Mouse (Mus musculus): Measurements from ENCODE around the gene Hmcn1. TPM values are rescaled to one million over a fixed set of nuclear protein-coding genes. Genes with fewer than 3 reads are reported as not detected.
A peak's percentile ranks its signal among the peaks of the same experiment; 100 is the strongest.

Hmcn1 gene
- polyA plus RNA-seq, 1 experiment = 5.3 TPM

- no peaks in the 10 kb centered on the region for H3K4me1 ChIP-seq (ENCODE audit: control insufficient read depth, insufficient read depth, low read length)
- no peak overlapping the region for H3K27ac ChIP-seq (ENCODE audit: insufficient read depth, low read length)
- H3K27me3 ChIP-seq (ENCODE audit: control insufficient read depth, insufficient read depth, low read length) = no peaks in the 10 kb centered on the region
- DNase-seq = no peak
- no peak for TF ChIP-seq CTCF (IDR thresholded peaks at IDR 0.05; ENCODE audit: borderline replicate concordance, insufficient read depth, low read depth, low read length)
- no peak overlapping the region for H3K4me3 ChIP-seq (replicated peaks; ENCODE audit: insufficient read depth, low read depth, low read length)
- 82% methylated on average over 8 of the region's 8 CpGs for WGBS
These were observed 419.8 kb downstream of the Hmcn1 start for GRCm38 (mm10) chr1:150573407-150573806.

GRCm38 (mm10) chr1:150570562-150571156 is 422.6 kb downstream of the Hmcn1 start:
- WGBS = 9% methylated on average over 4 of the region's 4 CpGs
- H3K27ac ChIP-seq (ENCODE audit: insufficient read depth, low read length) = no peak overlapping the region

GRCm38 (mm10) chr1:150569820-150570543 is 423.3 kb downstream of the Hmcn1 start:
- Histone ChIP-seq H3K27me3 (ENCODE audit: control insufficient read depth, insufficient read depth, low read length) (no peaks in the 10 kb centered on the region), H3K4me3 (replicated peaks; ENCODE audit: insufficient read depth, low read depth, low read length) (no peak overlapping the region), H3K4me1 (ENCODE audit: control insufficient read depth, insufficient read depth, low read length) (no peaks in the 10 kb centered on the region), H3K27ac (ENCODE audit: insufficient read depth, low read length) (no peak overlapping the region)
- no peak for DNase-seq
- 48% methylated on average over 5 of the region's 5 CpGs for WGBS
- TF ChIP-seq CTCF (IDR thresholded peaks at IDR 0.05; ENCODE audit: borderline replicate concordance, insufficient read depth, low read depth, low read length) = no peak
- no peak for TF ChIP-seq POLR2A (IDR thresholded peaks at IDR 0.05; ENCODE audit: borderline replicate concordance, insufficient read depth, low read length)

More at GRCm38 (mm10) chr1:150570562-150571156, 422.6 kb downstream of the Hmcn1 start:
- peak in 1 of 2 experiments; percentile 3 for DNase-seq
- Histone ChIP-seq H3K4me3 (replicated peaks; ENCODE audit: insufficient read depth, low read depth, low read length) (no peak overlapping the region), H3K4me1 (ENCODE audit: control insufficient read depth, insufficient read depth, low read length) (no peaks in the 10 kb centered on the region), H3K27me3 (ENCODE audit: control insufficient read depth, insufficient read depth, low read length) (no peaks in the 10 kb centered on the region)
- TF ChIP-seq POLR2A (IDR thresholded peaks at IDR 0.05; ENCODE audit: borderline replicate concordance, insufficient read depth, low read length) = no peak

- no peaks in the 10 kb centered on the region for H3K4me1 ChIP-seq (ENCODE audit: control insufficient read depth, insufficient read depth, low read length)
- TF ChIP-seq CTCF (IDR thresholded peaks at IDR 0.05; ENCODE audit: borderline replicate concordance, insufficient read depth, low read depth, low read length) (no peak), POLR2A (IDR thresholded peaks at IDR 0.05; ENCODE audit: borderline replicate concordance, insufficient read depth, low read length) (no peak)
- DNase-seq = no peak
- H3K27ac ChIP-seq (ENCODE audit: insufficient read depth, low read length) = no peak overlapping the region
- 77% methylated on average over 4 of the region's 4 CpGs for WGBS
- no peaks in the 10 kb centered on the region for H3K27me3 ChIP-seq (ENCODE audit: control insufficient read depth, insufficient read depth, low read length)
- H3K4me3 ChIP-seq (replicated peaks; ENCODE audit: insufficient read depth, low read depth, low read length) = no peak overlapping the region
These were observed 426.9 kb downstream of the Hmcn1 start for GRCm38 (mm10) chr1:150566287-150566686.

GRCm38 (mm10) chr1:150556621-150557020 is 436.6 kb downstream of the Hmcn1 start:
- Histone ChIP-seq H3K27me3 (ENCODE audit: control insufficient read depth, insufficient read depth, low read length) (no peaks in the 10 kb centered on the region), H3K27ac (ENCODE audit: insufficient read depth, low read length) (no peak overlapping the region), H3K4me1 (ENCODE audit: control insufficient read depth, insufficient read depth, low read length) (no peaks in the 10 kb centered on the region), H3K4me3 (replicated peaks; ENCODE audit: insufficient read depth, low read depth, low read length) (no peak overlapping the region)
- WGBS = 78% methylated on average over 3 of the region's 3 CpGs
- no peak for DNase-seq
- TF ChIP-seq POLR2A (IDR thresholded peaks at IDR 0.05; ENCODE audit: borderline replicate concordance, insufficient read depth, low read length) (no peak), CTCF (IDR thresholded peaks at IDR 0.05; ENCODE audit: borderline replicate concordance, insufficient read depth, low read depth, low read length) (no peak)

- 69% methylated on average over 1 of the region's 1 CpGs for WGBS
- Histone ChIP-seq H3K4me1 (ENCODE audit: control insufficient read depth, insufficient read depth, low read length) (no peaks in the 10 kb centered on the region), H3K27me3 (ENCODE audit: control insufficient read depth, insufficient read depth, low read length) (no peaks in the 10 kb centered on the region), H3K4me3 (replicated peaks; ENCODE audit: insufficient read depth, low read depth, low read length) (no peak overlapping the region), H3K27ac (ENCODE audit: insufficient read depth, low read length) (no peak overlapping the region)
- no peak for TF ChIP-seq POLR2A (IDR thresholded peaks at IDR 0.05; ENCODE audit: borderline replicate concordance, insufficient read depth, low read length)
- no peak for TF ChIP-seq CTCF (IDR thresholded peaks at IDR 0.05; ENCODE audit: borderline replicate concordance, insufficient read depth, low read depth, low read length)
- DNase-seq = no peak
These were observed 441.8 kb downstream of the Hmcn1 start for GRCm38 (mm10) chr1:150551390-150551789.

- no peak overlapping the region for H3K27ac ChIP-seq (ENCODE audit: insufficient read depth, low read length)
- no peak for DNase-seq
- H3K27me3 ChIP-seq (ENCODE audit: control insufficient read depth, insufficient read depth, low read length) = no peaks in the 10 kb centered on the region
- 83% methylated on average over 3 of the region's 3 CpGs for WGBS
- no peaks in the 10 kb centered on the region for H3K4me1 ChIP-seq (ENCODE audit: control insufficient read depth, insufficient read depth, low read length)
- H3K4me3 ChIP-seq (replicated peaks; ENCODE audit: insufficient read depth, low read depth, low read length) = no peak overlapping the region
- no peak for TF ChIP-seq POLR2A (IDR thresholded peaks at IDR 0.05; ENCODE audit: borderline replicate concordance, insufficient read depth, low read length)
- no peak for TF ChIP-seq CTCF (IDR thresholded peaks at IDR 0.05; ENCODE audit: borderline replicate concordance, insufficient read depth, low read depth, low read length)
These were observed 446.8 kb downstream of the Hmcn1 start for GRCm38 (mm10) chr1:150546463-150546862.

GRCm38 (mm10) chr1:150540267-150540666 is 453.0 kb downstream of the Hmcn1 start:
- WGBS = 10% methylated on average over 5 of the region's 5 CpGs
- TF ChIP-seq CTCF (IDR thresholded peaks at IDR 0.05; ENCODE audit: borderline replicate concordance, insufficient read depth, low read depth, low read length) (peak; percentile 90), POLR2A (IDR thresholded peaks at IDR 0.05; ENCODE audit: borderline replicate concordance, insufficient read depth, low read length) (no peak)
- Histone ChIP-seq H3K4me3 (replicated peaks; ENCODE audit: insufficient read depth, low read depth, low read length) (no peak overlapping the region), H3K4me1 (ENCODE audit: control insufficient read depth, insufficient read depth, low read length) (no peaks in the 10 kb centered on the region; the same call in 1 of the 2 replicates), H3K27me3 (ENCODE audit: control insufficient read depth, insufficient read depth, low read length) (no peaks in the 10 kb centered on the region), H3K27ac (ENCODE audit: insufficient read depth, low read length) (no peak overlapping the region)
- peak; percentile 12 to 31 for DNase-seq
